Mouse (Mus musculus): ENCODE data around the gene 4833427G06Rik. TPM values are rescaled to one million over a fixed set of nuclear protein-coding genes. Genes with fewer than 3 reads are reported as not detected.
A peak's percentile ranks its signal among the peaks of the same experiment; 100 is the strongest.

The 4833427G06Rik gene
- total and polyA plus RNA-seq, 2 experiments = not detected

GRCm38 (mm10) chr9:51076979-51077315, 24.9 kb downstream of the 4833427G06Rik start, which contains the start of gene Layn:
Gene Layn, minus strand, starts transcription at chr9:51077094.
- H3K27ac ChIP-seq (replicated peaks; ENCODE audit: insufficient read depth, low read depth, low read length) = no peak within 1 kb of the TSS
- peak within 1 kb of the TSS; percentile 68 for H3K4me3 ChIP-seq (ENCODE audit: insufficient read depth, low read depth, low read length)
- no peaks in the 10 kb centered on the region for H3K79me2 ChIP-seq (ENCODE audit: control insufficient read depth, insufficient read depth, low read length)
- DNase-seq (ENCODE audit: extremely low read depth, low read depth, low spot score) = no peak
- H3K36me3 ChIP-seq (ENCODE audit: control insufficient read depth, insufficient read depth, low read length) = no peaks in the 10 kb centered on the region
- H3K27me3 ChIP-seq (ENCODE audit: control insufficient read depth, insufficient read depth, low read length) = no peaks in the 10 kb centered on the region
- H3K4me1 ChIP-seq (ENCODE audit: control insufficient read depth, insufficient read depth, low read length) = no peaks in the 10 kb centered on the region
- TF ChIP-seq CTCF (IDR thresholded peaks at IDR 0.05; ENCODE audit: low read depth, low read length) (no peak), POLR2A (IDR thresholded peaks at IDR 0.05; ENCODE audit: extremely low read depth, insufficient read depth, low read length) (0 out of 2 replicates have a peak, but pooled peaks have one; percentile 44)
- H3K9ac ChIP-seq (ENCODE audit: low read depth, low read length) = peak within 1 kb of the TSS; percentile 52
- 3% methylated on average over 14 of the region's 14 CpGs for WGBS

GRCm38 (mm10) chr9:51076300-51076978, 25.4 kb downstream of the 4833427G06Rik start:
- no peaks in the 10 kb centered on the region for H3K27me3 ChIP-seq (ENCODE audit: control insufficient read depth, insufficient read depth, low read length)
- no peak for DNase-seq (ENCODE audit: extremely low read depth, low read depth, low spot score)
- TF ChIP-seq POLR2A (IDR thresholded peaks at IDR 0.05; ENCODE audit: extremely low read depth, insufficient read depth, low read length) (no peak), CTCF (IDR thresholded peaks at IDR 0.05; ENCODE audit: low read depth, low read length) (no peak)
- H3K9ac ChIP-seq (ENCODE audit: low read depth, low read length) = peak overlapping the region; percentile 52
- no peaks in the 10 kb centered on the region for H3K4me1 ChIP-seq (ENCODE audit: control insufficient read depth, insufficient read depth, low read length)
- H3K4me3 ChIP-seq (ENCODE audit: insufficient read depth, low read depth, low read length) = peak overlapping the region; percentile 68
- no peak overlapping the region for H3K27ac ChIP-seq (replicated peaks; ENCODE audit: insufficient read depth, low read depth, low read length)
- no peaks in the 10 kb centered on the region for H3K36me3 ChIP-seq (ENCODE audit: control insufficient read depth, insufficient read depth, low read length)
- no peaks in the 10 kb centered on the region for H3K79me2 ChIP-seq (ENCODE audit: control insufficient read depth, insufficient read depth, low read length)
- WGBS = under 1% methylated on average over 17 of the region's 17 CpGs

- no peaks in the 10 kb centered on the region for H3K4me1 ChIP-seq (ENCODE audit: control insufficient read depth, insufficient read depth, low read length)
- WGBS = 36% methylated on average over 3 of the region's 3 CpGs
- no peak for TF ChIP-seq CTCF (IDR thresholded peaks at IDR 0.05; ENCODE audit: low read depth, low read length)
- no peak for TF ChIP-seq POLR2A (IDR thresholded peaks at IDR 0.05; ENCODE audit: extremely low read depth, insufficient read depth, low read length)
- H3K79me2 ChIP-seq (ENCODE audit: control insufficient read depth, insufficient read depth, low read length) = no peaks in the 10 kb centered on the region
- peak overlapping the region; percentile 21; the same call in 1 of the 2 replicates for H3K4me3 ChIP-seq (ENCODE audit: insufficient read depth, low read depth, low read length)
- H3K27ac ChIP-seq (replicated peaks; ENCODE audit: insufficient read depth, low read depth, low read length) = no peak overlapping the region
- no peaks in the 10 kb centered on the region for H3K36me3 ChIP-seq (ENCODE audit: control insufficient read depth, insufficient read depth, low read length)
- H3K27me3 ChIP-seq (ENCODE audit: control insufficient read depth, insufficient read depth, low read length) = no peaks in the 10 kb centered on the region
- DNase-seq (ENCODE audit: extremely low read depth, low read depth, low spot score) = no peak
- no peak overlapping the region; the same call in 1 of the 2 replicates for H3K9ac ChIP-seq (ENCODE audit: low read depth, low read length)
Observed at GRCm38 (mm10) chr9:51075780-51076179, 26.1 kb downstream of the 4833427G06Rik start.

- TF ChIP-seq POLR2A (IDR thresholded peaks at IDR 0.05; ENCODE audit: extremely low read depth, insufficient read depth, low read length) (no peak), CTCF (IDR thresholded peaks at IDR 0.05; ENCODE audit: low read depth, low read length) (no peak)
Observed at GRCm38 (mm10) chr9:51070801-51071200, 31.1 kb downstream of the 4833427G06Rik start.

GRCm38 (mm10) chr9:51068202-51068601, 33.7 kb downstream of the 4833427G06Rik start:
- Histone ChIP-seq H3K4me1 (ENCODE audit: control insufficient read depth, insufficient read depth, low read length) (no peaks in the 10 kb centered on the region), H3K27ac (replicated peaks; ENCODE audit: insufficient read depth, low read depth, low read length) (no peak overlapping the region), H3K79me2 (ENCODE audit: control insufficient read depth, insufficient read depth, low read length) (no peaks in the 10 kb centered on the region), H3K4me3 (ENCODE audit: insufficient read depth, low read depth, low read length) (no peak overlapping the region), H3K36me3 (ENCODE audit: control insufficient read depth, insufficient read depth, low read length) (no peaks in the 10 kb centered on the region), H3K9ac (ENCODE audit: low read depth, low read length) (no peak overlapping the region), H3K27me3 (ENCODE audit: control insufficient read depth, insufficient read depth, low read length) (no peaks in the 10 kb centered on the region)
- 81% methylated on average over 3 of the region's 3 CpGs for WGBS
- TF ChIP-seq POLR2A (IDR thresholded peaks at IDR 0.05; ENCODE audit: extremely low read depth, insufficient read depth, low read length) = no peak
- no peak for TF ChIP-seq CTCF (IDR thresholded peaks at IDR 0.05; ENCODE audit: low read depth, low read length)
- no peak for DNase-seq (ENCODE audit: extremely low read depth, low read depth, low spot score)

More at GRCm38 (mm10) chr9:51070801-51071200, 31.1 kb downstream of the 4833427G06Rik start:
- no peak for DNase-seq (ENCODE audit: extremely low read depth, low read depth, low spot score)
- Histone ChIP-seq H3K27ac (replicated peaks; ENCODE audit: insufficient read depth, low read depth, low read length) (no peak overlapping the region), H3K4me3 (ENCODE audit: insufficient read depth, low read depth, low read length) (no peak overlapping the region), H3K36me3 (ENCODE audit: control insufficient read depth, insufficient read depth, low read length) (no peaks in the 10 kb centered on the region), H3K79me2 (ENCODE audit: control insufficient read depth, insufficient read depth, low read length) (no peaks in the 10 kb centered on the region), H3K9ac (ENCODE audit: low read depth, low read length) (no peak overlapping the region), H3K27me3 (ENCODE audit: control insufficient read depth, insufficient read depth, low read length) (no peaks in the 10 kb centered on the region), H3K4me1 (ENCODE audit: control insufficient read depth, insufficient read depth, low read length) (no peaks in the 10 kb centered on the region)
- 63% methylated on average over 4 of the region's 4 CpGs for WGBS

- H3K27me3 ChIP-seq (ENCODE audit: control insufficient read depth, insufficient read depth, low read length) = no peaks in the 10 kb centered on the region
- no peak within 1 kb of the TSS for H3K4me3 ChIP-seq (ENCODE audit: insufficient read depth, low read depth, low read length)
- 83% methylated on average over 2 of the region's 2 CpGs for WGBS
- H3K36me3 ChIP-seq (ENCODE audit: control insufficient read depth, insufficient read depth, low read length) = no peaks in the 10 kb centered on the region
- H3K9ac ChIP-seq (ENCODE audit: low read depth, low read length) = no peak within 1 kb of the TSS
- DNase-seq (ENCODE audit: extremely low read depth, low read depth, low spot score) = no peak
- no peaks in the 10 kb centered on the region for H3K79me2 ChIP-seq (ENCODE audit: control insufficient read depth, insufficient read depth, low read length)
- no peak within 1 kb of the TSS for H3K27ac ChIP-seq (replicated peaks; ENCODE audit: insufficient read depth, low read depth, low read length)
- TF ChIP-seq CTCF (IDR thresholded peaks at IDR 0.05; ENCODE audit: low read depth, low read length) = no peak
- no peak for TF ChIP-seq POLR2A (IDR thresholded peaks at IDR 0.05; ENCODE audit: extremely low read depth, insufficient read depth, low read length)
- H3K4me1 ChIP-seq (ENCODE audit: control insufficient read depth, insufficient read depth, low read length) = no peaks in the 10 kb centered on the region
Observed at GRCm38 (mm10) chr9:51060601-51061000, 41.3 kb downstream of the 4833427G06Rik start, which contains the start of gene Btg4. Gene Btg4, plus strand, starts transcription at chr9:51060901.
